Mouse (Mus musculus) neural tube, embryonic 14.5 days (tissue): ENCODE measurements around the gene Gle1. TPM values are rescaled to one million over a fixed set of nuclear protein-coding genes. Genes with fewer than 3 reads are reported as not detected.
"Not testable (repeated sequence)": the region's sequence is repeated elsewhere in the genome, so short reads cannot be mapped to it uniquely, and the experiment has no call there.

Experiments
- ATAC-seq: fragments of 200-750 bp; cut with Nextera tagmentation; 2 replicates; pipeline ENCODE4 v1.8.0; 2017; ENCODE audit warnings: low read depth, mild to moderate bottlenecking, moderate TSS enrichment, moderate library complexity
- H3K27ac ChIP-seq: fragments of 300-500 bp; sonication (generic); 2 replicates; pipeline ENCODE4 v1.5.1; 2014; ENCODE audit warnings: low read depth, mild to moderate bottlenecking, control low read depth, low read length, moderate library complexity, mixed read lengths
- H3K27me3 ChIP-seq: fragments of 300-500 bp; sonication (generic); 2 replicates; pipeline ENCODE4 v1.6.1; 2014; ENCODE audit warnings: low read length; ENCODE audit not compliant: control insufficient read depth, insufficient read depth
- H3K36me3 ChIP-seq: fragments of 300-500 bp; sonication (generic); 2 replicates; pipeline ENCODE4 v1.6.1; 2014; ENCODE audit warnings: low read length, mixed read lengths; ENCODE audit not compliant: control insufficient read depth, insufficient read depth
- H3K4me1 ChIP-seq: fragments of 300-500 bp; sonication (generic); 2 replicates; pipeline ENCODE4 v1.6.1; 2014; ENCODE audit warnings: low read length; ENCODE audit not compliant: control insufficient read depth, insufficient read depth
- H3K4me2 ChIP-seq: fragments of 300-500 bp; sonication (generic); 2 replicates; pipeline ENCODE4 v1.6.1; 2014; ENCODE audit warnings: mild to moderate bottlenecking, low read depth, low read length, control low read depth
- H3K4me3 ChIP-seq: fragments of 300-500 bp; sonication (generic); 2 replicates; pipeline ENCODE4 v1.5.1; 2014; ENCODE audit warnings: low read depth, low read length, control low read depth, mixed read lengths
- H3K9ac ChIP-seq: fragments of 300-500 bp; sonication (generic); replicated peaks from 2 replicates; pipeline ENCODE4 v1.6.1; 2014; ENCODE audit warnings: low read depth, mild to moderate bottlenecking, control low read depth, low read length, mixed read lengths
- H3K9me3 ChIP-seq: fragments of 300-500 bp; sonication (generic); 2 replicates; pipeline ENCODE4 v1.6.1; 2016; ENCODE audit warnings: low read length; ENCODE audit not compliant: control insufficient read depth
- WGBS: fragments of 180-500 bp; shearing (Covaris S2); extraction: QIAGEN DNeasy Blood & Tissue Kit; methylation state at CpG from one replicate; pipeline ENCODE4 v1.1.7; 2014; 5-methylcytosine and 5-hydroxymethylcytosine counted together
- polyA plus RNA-seq: library from polyadenylated mRNA; unstranded; fragments of >200 nt; fragmentation: Nextera tagmentation; extraction: Ambion mirVana; gene quantifications from 2 replicates; pipeline ENCODE4 v1.2.1, GENCODE M21; 2014

Gle1 gene
- polyA plus RNA-seq, 1 experiment from 2014 or later, result 66.2 TPM

- Histone ChIP-seq H3K36me3 (peaks cover 85% of the 10 kb centered on the region), H3K4me3 (no peak overlapping the region), H3K4me2 (no peak overlapping the region), H3K9me3 (no peaks in the 10 kb centered on the region), H3K9ac (no peak overlapping the region), H3K27ac (no peak overlapping the region), H3K27me3 (no peaks in the 10 kb centered on the region), H3K4me1 (no peaks in the 10 kb centered on the region)
- ATAC-seq, result no peak
- whole genome bisulfite sequencing, result 93% methylated on average over 10 of the region's 10 CpGs
These were observed 33.0 kb upstream of the Gle1 start for GRCm38 (mm10) chr2:29902194-29902593.

- not testable (repeated sequence) for ATAC-seq, H3K27me3 ChIP-seq, H3K4me3 ChIP-seq, H3K9me3 ChIP-seq, H3K4me2 ChIP-seq, H3K27ac ChIP-seq, H3K9ac ChIP-seq, H3K4me1 ChIP-seq
- WGBS, result 90% methylated on average over 2 of the region's 2 CpGs
- H3K36me3 ChIP-seq, result peaks cover 47% of the 10 kb centered on the region
These were observed 27.1 kb upstream of the Gle1 start for GRCm38 (mm10) chr2:29908171-29908570.

GRCm38 (mm10) chr2:29910042-29910441 is 25.2 kb upstream of the Gle1 start:
- Histone ChIP-seq H3K9me3 (no peaks in the 10 kb centered on the region), H3K4me2 (no peak overlapping the region), H3K27ac (no peak overlapping the region), H3K4me1 (no peaks in the 10 kb centered on the region), H3K36me3 (peaks cover 48% of the 10 kb centered on the region), H3K9ac (no peak overlapping the region), H3K4me3 (no peak overlapping the region), H3K27me3 (no peaks in the 10 kb centered on the region)
- ATAC-seq, result no peak
- 80% methylated on average over 2 of the region's 2 CpGs for WGBS

GRCm38 (mm10) chr2:29917621-29918020 is 17.6 kb upstream of the Gle1 start:
- Histone ChIP-seq H3K27ac (no peak overlapping the region), H3K4me2 (no peak overlapping the region), H3K9me3 (no peaks in the 10 kb centered on the region), H3K36me3 (peaks cover 69% of the 10 kb centered on the region), H3K4me3 (no peak overlapping the region), H3K4me1 (no peaks in the 10 kb centered on the region), H3K27me3 (no peaks in the 10 kb centered on the region), H3K9ac (no peak overlapping the region)
- no peak for ATAC-seq
- 97% methylated on average over 11 of the region's 11 CpGs for WGBS

GRCm38 (mm10) chr2:29922011-29922410 is 13.2 kb upstream of the Gle1 start:
- no peak overlapping the region for H3K9ac ChIP-seq
- WGBS, result 63% methylated on average over 11 of the region's 11 CpGs
- no peak for ATAC-seq
- H3K27me3 ChIP-seq, result no peaks in the 10 kb centered on the region
- H3K9me3 ChIP-seq, result no peaks in the 10 kb centered on the region
- peaks cover 72% of the 10 kb centered on the region for H3K36me3 ChIP-seq
- no peak overlapping the region for H3K27ac ChIP-seq
- no peak overlapping the region for H3K4me3 ChIP-seq
- H3K4me2 ChIP-seq, result no peak overlapping the region
- no peaks in the 10 kb centered on the region for H3K4me1 ChIP-seq

- Histone ChIP-seq H3K36me3 (peaks cover 74% of the 10 kb centered on the region), H3K27ac (no peak overlapping the region), H3K4me1 (no peaks in the 10 kb centered on the region), H3K4me3 (no peak overlapping the region), H3K9ac (no peak overlapping the region), H3K9me3 (no peaks in the 10 kb centered on the region), H3K27me3 (no peaks in the 10 kb centered on the region), H3K4me2 (no peak overlapping the region)
- no peak for ATAC-seq
- WGBS, result 96% methylated on average over 5 of the region's 5 CpGs
These were observed 8.7 kb upstream of the Gle1 start for GRCm38 (mm10) chr2:29926542-29926941.

- Histone ChIP-seq H3K4me3 (no peak overlapping the region), H3K9ac (no peak overlapping the region), H3K9me3 (no peaks in the 10 kb centered on the region), H3K4me1 (no peaks in the 10 kb centered on the region), H3K36me3 (peaks cover 36% of the 10 kb centered on the region), H3K27ac (no peak overlapping the region), H3K27me3 (no peaks in the 10 kb centered on the region), H3K4me2 (no peak overlapping the region)
- ATAC-seq, result no peak
- 88% methylated on average over 10 of the region's 10 CpGs for WGBS
These were observed 4.7 kb upstream of the Gle1 start for GRCm38 (mm10) chr2:29930506-29930905.

- no peak overlapping the region for H3K4me3 ChIP-seq
- peaks cover 5% of the 10 kb centered on the region for H3K4me1 ChIP-seq
- no peak for ATAC-seq
- no peaks in the 10 kb centered on the region for H3K27me3 ChIP-seq
- H3K9me3 ChIP-seq, result no peaks in the 10 kb centered on the region
- H3K27ac ChIP-seq, result no peak overlapping the region
- no peak overlapping the region for H3K9ac ChIP-seq
- 84% methylated on average over 6 of the region's 6 CpGs for WGBS
- no peak overlapping the region for H3K4me2 ChIP-seq
- peaks cover 30% of the 10 kb centered on the region for H3K36me3 ChIP-seq
These were observed 4.0 kb upstream of the Gle1 start for GRCm38 (mm10) chr2:29931194-29931593.

GRCm38 (mm10) chr2:29940073-29940472 is 4.8 kb downstream of the Gle1 start:
- Histone ChIP-seq H3K27me3 (no peaks in the 10 kb centered on the region), H3K9me3 (no peaks in the 10 kb centered on the region), H3K36me3 (peaks cover 46% of the 10 kb centered on the region), H3K9ac (no peak overlapping the region), H3K4me2 (no peak overlapping the region), H3K27ac (no peak overlapping the region), H3K4me1 (peaks cover 5% of the 10 kb centered on the region), H3K4me3 (no peak overlapping the region)
- WGBS, result 92% methylated on average over 9 of the region's 9 CpGs
- no peak for ATAC-seq

GRCm38 (mm10) chr2:29940826-29941225 is 5.6 kb downstream of the Gle1 start:
- Histone ChIP-seq H3K9ac (no peak overlapping the region), H3K36me3 (peaks cover 50% of the 10 kb centered on the region), H3K9me3 (no peaks in the 10 kb centered on the region), H3K4me1 (peaks cover 4% of the 10 kb centered on the region), H3K4me3 (no peak overlapping the region), H3K27ac (no peak overlapping the region), H3K27me3 (no peaks in the 10 kb centered on the region), H3K4me2 (no peak overlapping the region)
- WGBS, result 92% methylated on average over 7 of the region's 7 CpGs
- no peak for ATAC-seq
